Mouse (Mus musculus) stomach, embryonic 14.5 days (tissue): ENCODE data around the gene Atp1a1. TPM values are rescaled to one million over a fixed set of nuclear protein-coding genes. Genes with fewer than 3 reads are reported as not detected.

Source experiments
- ATAC-seq: fragments of 200-750 bp; cut with Nextera tagmentation; 2 replicates; pipeline ENCODE4 v1.8.0; 2017; ENCODE audit warnings: low read depth, moderate TSS enrichment; ENCODE audit not compliant: insufficient number of reproducible peaks, insufficient read depth, low FRiP score
- H3K27ac ChIP-seq: fragments of 300-500 bp; sonication (generic); 2 replicates; pipeline ENCODE4 v1.5.1; 2014; ENCODE audit warnings: mild to moderate bottlenecking, low read length, moderate library complexity, mixed read lengths
- H3K27me3 ChIP-seq: fragments of 300-500 bp; sonication (generic); 2 replicates; pipeline ENCODE4 v1.6.1; 2014; ENCODE audit warnings: low read length, control low read depth, mixed read lengths; ENCODE audit not compliant: control insufficient read depth, insufficient read depth
- H3K36me3 ChIP-seq: fragments of 300-500 bp; sonication (generic); 2 replicates; pipeline ENCODE4 v1.6.1; 2014; ENCODE audit warnings: mild to moderate bottlenecking, control low read depth, low read length, moderate library complexity, mixed read lengths; ENCODE audit not compliant: control insufficient read depth, insufficient read depth
- H3K4me1 ChIP-seq: fragments of 300-500 bp; sonication (generic); 2 replicates; pipeline ENCODE4 v1.6.1; 2014; ENCODE audit warnings: low read length, control low read depth, mixed read lengths; ENCODE audit not compliant: control insufficient read depth, insufficient read depth
- H3K4me2 ChIP-seq: fragments of 300-500 bp; sonication (generic); replicated peaks from 2 replicates; pipeline ENCODE4 v1.6.1; 2014; ENCODE audit warnings: low read depth, low read length, control low read depth
- H3K4me3 ChIP-seq: fragments of 300-500 bp; sonication (generic); 2 replicates; pipeline ENCODE4 v1.5.1; 2014; ENCODE audit warnings: low read depth, low read length, control low read depth
- H3K9ac ChIP-seq: fragments of 300-500 bp; sonication (generic); replicated peaks from 2 replicates; pipeline ENCODE4 v1.6.1; 2014; ENCODE audit warnings: low read depth, mild to moderate bottlenecking, control low read depth, low read length, moderate library complexity, mixed read lengths
- H3K9me3 ChIP-seq: fragments of 300-500 bp; sonication (generic); 2 replicates; pipeline ENCODE4 v1.6.1; 2016; ENCODE audit warnings: low read depth, low read length, control low read depth; ENCODE audit not compliant: control insufficient read depth
- WGBS: fragments of 180-500 bp; shearing (Covaris S2); extraction: QIAGEN DNeasy Blood & Tissue Kit; methylation state at CpG from one replicate; pipeline ENCODE4 v1.1.7; 2014; 5-methylcytosine and 5-hydroxymethylcytosine counted together
- polyA plus RNA-seq: library from polyadenylated mRNA; unstranded; fragments of >200 nt; fragmentation: Nextera tagmentation; extraction: Ambion mirVana; gene quantifications from 2 replicates; pipeline ENCODE4 v1.2.1, GENCODE M21; 2014

The Atp1a1 gene
- polyA plus RNA-seq, 1 experiment from 2014 or later = 167 TPM

GRCm38 (mm10) chr3:101606861-101607455 lies 2.5 kb upstream of the Atp1a1 start:
- no peak for ATAC-seq
- Histone ChIP-seq H3K4me3 (no peak overlapping the region), H3K4me1 (peaks cover 25% of the 10 kb centered on the region), H3K36me3 (no peaks in the 10 kb centered on the region), H3K9ac (no peak overlapping the region), H3K4me2 (no peak overlapping the region), H3K27me3 (no peaks in the 10 kb centered on the region), H3K27ac (no peak overlapping the region), H3K9me3 (no peaks in the 10 kb centered on the region)
- WGBS = 55% methylated on average over 7 of the region's 7 CpGs

GRCm38 (mm10) chr3:101605721-101606120 lies 1.2 kb upstream of the Atp1a1 start:
- 29% methylated on average over 2 of the region's 2 CpGs for WGBS
- no peaks in the 10 kb centered on the region for H3K9me3 ChIP-seq
- H3K4me1 ChIP-seq = peaks cover 32% of the 10 kb centered on the region
- H3K9ac ChIP-seq = no peak overlapping the region
- H3K4me3 ChIP-seq = no peak overlapping the region
- H3K27ac ChIP-seq = no peak overlapping the region
- ATAC-seq = no peak
- no peak overlapping the region for H3K4me2 ChIP-seq
- H3K36me3 ChIP-seq = no peaks in the 10 kb centered on the region
- no peaks in the 10 kb centered on the region for H3K27me3 ChIP-seq

- Histone ChIP-seq H3K4me2 (peak overlapping the region; percentile 52), H3K9me3 (no peaks in the 10 kb centered on the region), H3K27me3 (no peaks in the 10 kb centered on the region), H3K9ac (no peak overlapping the region; the same call in 1 of the 2 replicates), H3K36me3 (no peaks in the 10 kb centered on the region), H3K27ac (no peak overlapping the region), H3K4me1 (peaks cover 36% of the 10 kb centered on the region), H3K4me3 (peak overlapping the region; percentile 86)
- 23% methylated on average over 5 of the region's 5 CpGs for WGBS
- no peak for ATAC-seq
These were observed 807 bp upstream of the Atp1a1 start for GRCm38 (mm10) chr3:101605291-101605690.

DNA sequence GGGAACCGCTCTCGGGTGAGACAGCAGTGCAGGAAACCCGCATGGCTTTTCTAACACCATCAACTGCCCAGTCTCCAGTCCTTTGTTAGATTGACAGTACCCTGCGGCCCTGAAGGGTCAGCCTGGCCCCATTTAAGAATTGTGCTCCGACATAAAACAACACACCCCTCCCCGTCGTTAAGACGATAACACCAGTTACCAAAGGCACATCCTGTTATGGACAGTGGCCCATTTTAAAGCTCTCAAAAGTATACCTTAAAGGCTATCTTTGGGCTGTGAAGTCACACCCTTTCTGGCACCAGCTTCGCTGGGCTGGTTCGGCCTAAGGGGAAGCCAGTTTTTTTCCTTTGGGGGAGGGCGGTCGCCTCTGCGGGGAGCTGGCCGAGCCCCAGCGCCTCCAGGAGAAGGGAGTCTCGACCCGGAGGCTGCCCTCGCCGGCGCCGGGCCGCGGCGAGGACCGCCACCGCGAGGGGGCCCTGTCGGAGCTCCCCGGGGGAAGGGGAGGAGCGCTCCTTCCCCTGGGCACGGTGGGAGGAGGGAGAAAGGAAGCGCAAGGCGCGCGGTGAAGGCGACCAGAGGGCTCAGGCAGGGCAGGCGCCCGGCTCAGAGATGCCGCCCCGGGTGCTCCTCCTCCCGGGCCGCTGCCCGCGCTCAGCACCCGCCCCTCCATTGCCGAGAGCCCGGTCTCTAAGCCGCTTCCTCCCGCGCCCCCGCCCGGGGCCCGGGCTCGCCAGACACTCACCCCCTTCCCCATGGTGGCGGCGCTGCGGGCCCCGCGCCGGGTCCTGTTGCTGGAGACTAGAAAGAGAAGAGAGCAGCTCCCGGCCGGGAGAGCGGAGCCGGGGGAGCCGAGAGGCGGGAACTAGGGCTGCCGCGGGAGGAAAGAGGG lies 579 bp downstream of the Atp1a1 start:
- Histone ChIP-seq H3K9me3 (no peaks in the 10 kb centered on the region), H3K4me2 (peak overlapping the region; percentile 82), H3K4me3 (peak overlapping the region; percentile 86), H3K27ac (peak overlapping the region; percentile 99), H3K36me3 (no peaks in the 10 kb centered on the region), H3K4me1 (peaks cover 48% of the 10 kb centered on the region), H3K9ac (peak overlapping the region; percentile 91), H3K27me3 (no peaks in the 10 kb centered on the region)
- WGBS = 0% methylated on average over 45 of the region's 68 CpGs
- peak; percentile 81 for ATAC-seq

GRCm38 (mm10) chr3:101603194-101603593 lies 1.3 kb downstream of the Atp1a1 start:
- Histone ChIP-seq H3K4me2 (peak overlapping the region; percentile 82), H3K4me1 (peaks cover 55% of the 10 kb centered on the region), H3K27ac (0 out of 2 replicates have a peak overlapping the region, but pooled peaks have one; percentile 99), H3K9ac (peak overlapping the region; percentile 91), H3K9me3 (no peaks in the 10 kb centered on the region), H3K36me3 (no peaks in the 10 kb centered on the region), H3K27me3 (no peaks in the 10 kb centered on the region), H3K4me3 (peak overlapping the region; percentile 86)
- 31% methylated on average over 7 of the region's 7 CpGs for WGBS
- no peak for ATAC-seq

DNA sequence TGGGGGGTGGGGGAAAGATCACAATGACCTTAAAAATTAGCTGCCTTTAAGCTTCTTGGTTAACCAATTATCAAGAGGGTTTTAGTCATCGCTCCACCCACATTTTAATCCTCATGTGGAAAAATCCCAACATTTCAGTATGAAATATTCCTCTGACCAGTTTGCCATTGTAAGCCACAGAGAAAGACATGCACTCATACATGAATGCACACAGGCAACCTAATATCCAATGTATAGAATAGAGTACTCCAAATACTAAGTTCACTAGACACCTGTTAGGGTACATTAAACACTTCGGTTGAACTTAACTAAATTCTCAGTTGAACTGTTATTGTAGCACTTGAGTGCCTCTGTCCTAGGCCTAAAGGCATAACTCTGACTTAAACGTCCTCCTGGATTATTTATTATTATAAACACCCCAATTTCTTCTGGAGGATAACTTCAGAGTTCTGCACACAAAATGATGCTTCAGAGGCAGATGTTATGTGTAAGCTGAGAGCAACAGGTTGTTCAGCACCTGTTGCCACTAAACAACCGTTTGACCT lies 1.9 kb downstream of the Atp1a1 start:
- Histone ChIP-seq H3K4me2 (peak overlapping the region; percentile 82), H3K27ac (no peak overlapping the region), H3K9ac (no peak overlapping the region), H3K36me3 (no peaks in the 10 kb centered on the region), H3K4me3 (peak overlapping the region; percentile 86), H3K4me1 (peaks cover 56% of the 10 kb centered on the region), H3K27me3 (no peaks in the 10 kb centered on the region), H3K9me3 (no peaks in the 10 kb centered on the region)
- 51% methylated on average over 4 of the region's 4 CpGs for WGBS
- ATAC-seq = no peak

GRCm38 (mm10) chr3:101601687-101602086 lies 2.8 kb downstream of the Atp1a1 start:
- Histone ChIP-seq H3K4me2 (peak overlapping the region; percentile 82), H3K27ac (no peak overlapping the region; the same call in 1 of the 2 replicates), H3K9me3 (no peaks in the 10 kb centered on the region), H3K36me3 (no peaks in the 10 kb centered on the region), H3K4me3 (no peak overlapping the region), H3K9ac (no peak overlapping the region), H3K27me3 (no peaks in the 10 kb centered on the region), H3K4me1 (peaks cover 62% of the 10 kb centered on the region)
- 40% methylated on average over 4 of the region's 4 CpGs for WGBS
- no peak for ATAC-seq

GRCm38 (mm10) chr3:101601003-101601525 lies 3.4 kb downstream of the Atp1a1 start:
- Histone ChIP-seq H3K4me1 (peaks cover 65% of the 10 kb centered on the region), H3K4me3 (no peak overlapping the region), H3K27me3 (no peaks in the 10 kb centered on the region), H3K27ac (no peak overlapping the region; the same call in 1 of the 2 replicates), H3K4me2 (peak overlapping the region; percentile 82), H3K9me3 (no peaks in the 10 kb centered on the region), H3K9ac (no peak overlapping the region), H3K36me3 (no peaks in the 10 kb centered on the region)
- WGBS = 44% methylated on average over 8 of the region's 8 CpGs
- ATAC-seq = no peak
